Mouse (Mus musculus) ES-Bruce4 (cell line): ENCODE measurements at regions not wholly inside any gene's neighbourhood (a gene's known extent, or its start where the extent isn't known, plus 50 kb on each side); places are given as distances from the start of the nearest gene placed in this dataset.

Experiments used
- H3K27ac ChIP-seq: 2 replicates; pipeline ENCODE4 v1.5.1; 2012; ENCODE audit warnings: low read length, inconsistent platforms; ENCODE audit not compliant: insufficient read depth
- H3K27me3 ChIP-seq: 2 replicates; pipeline ENCODE4 v1.6.1; 2012; ENCODE audit warnings: mild to moderate bottlenecking, low read length, inconsistent platforms; ENCODE audit not compliant: control insufficient read depth, poor library complexity, insufficient read depth, severe bottlenecking
- H3K36me3 ChIP-seq: 2 replicates; pipeline ENCODE4 v1.6.1; 2012; ENCODE audit warnings: inconsistent platforms, mild to moderate bottlenecking, low read length, moderate library complexity; ENCODE audit not compliant: control insufficient read depth, poor library complexity, insufficient read depth, severe bottlenecking
- H3K4me1 ChIP-seq: one replicate; pipeline ENCODE4 v1.8.1; 2011; ENCODE audit warnings: low read length; ENCODE audit not compliant: control insufficient read depth, insufficient read depth
- H3K4me3 ChIP-seq: 2 replicates; pipeline ENCODE4 v1.5.1; 2011; ENCODE audit warnings: low read depth, mild to moderate bottlenecking, low read length
- H3K9ac ChIP-seq: 2 replicates; pipeline ENCODE4 v1.6.1; 2012; ENCODE audit warnings: low read depth, mild to moderate bottlenecking, inconsistent platforms; ENCODE audit not compliant: poor library complexity, severe bottlenecking
- H3K9me3 ChIP-seq: replicated peaks from 2 replicates; pipeline ENCODE4 v1.6.1; 2012; ENCODE audit warnings: mild to moderate bottlenecking, low read length, inconsistent platforms; ENCODE audit not compliant: control insufficient read depth, poor library complexity, insufficient read depth, severe bottlenecking
- CTCF ChIP-seq: IDR thresholded peaks from one replicate; pipeline ENCODE4 v1.8.1; 2011; ENCODE audit warnings: low read depth, low read length
- EP300 ChIP-seq: IDR thresholded peaks from 2 replicates; pipeline ENCODE4 v1.6.1; 2011; ENCODE audit warnings: low read depth, low read length; ENCODE audit not compliant: insufficient read depth
- POLR2A ChIP-seq: IDR thresholded peaks from one replicate; pipeline ENCODE4 v1.8.1; 2011; ENCODE audit warnings: low read length; ENCODE audit not compliant: insufficient read depth

DNA sequence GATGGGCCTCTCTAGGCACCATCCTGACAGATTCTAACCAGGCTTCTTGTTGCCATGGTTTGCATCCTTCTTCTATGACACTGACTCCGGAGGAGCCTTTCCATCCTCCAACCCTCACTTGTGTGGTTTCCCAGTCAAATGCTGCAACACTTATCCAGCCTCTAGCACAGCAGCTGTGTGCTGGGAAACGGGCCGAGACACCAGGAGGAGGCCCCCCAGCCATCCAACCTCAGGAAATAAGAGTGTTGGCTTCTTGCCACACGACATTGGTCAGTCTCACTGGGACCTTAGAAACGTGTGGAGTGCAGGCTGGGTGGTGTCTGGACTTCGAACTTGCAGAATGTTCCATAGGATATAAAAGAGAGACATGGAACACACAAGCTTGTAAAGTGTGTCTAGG, 119.9 kb upstream of the Bdnf start:
- H3K36me3 ChIP-seq = no peaks in the 10 kb centered on the region
- no peak overlapping the region for H3K27ac ChIP-seq
- H3K4me1 ChIP-seq = no peaks in the 10 kb centered on the region
- H3K9me3 ChIP-seq = no peaks in the 10 kb centered on the region
- H3K27me3 ChIP-seq = no peaks in the 10 kb centered on the region
- TF ChIP-seq POLR2A (no peak), CTCF (no peak), EP300 (no peak)
- no peak overlapping the region for H3K9ac ChIP-seq
- no peak overlapping the region for H3K4me3 ChIP-seq

DNA sequence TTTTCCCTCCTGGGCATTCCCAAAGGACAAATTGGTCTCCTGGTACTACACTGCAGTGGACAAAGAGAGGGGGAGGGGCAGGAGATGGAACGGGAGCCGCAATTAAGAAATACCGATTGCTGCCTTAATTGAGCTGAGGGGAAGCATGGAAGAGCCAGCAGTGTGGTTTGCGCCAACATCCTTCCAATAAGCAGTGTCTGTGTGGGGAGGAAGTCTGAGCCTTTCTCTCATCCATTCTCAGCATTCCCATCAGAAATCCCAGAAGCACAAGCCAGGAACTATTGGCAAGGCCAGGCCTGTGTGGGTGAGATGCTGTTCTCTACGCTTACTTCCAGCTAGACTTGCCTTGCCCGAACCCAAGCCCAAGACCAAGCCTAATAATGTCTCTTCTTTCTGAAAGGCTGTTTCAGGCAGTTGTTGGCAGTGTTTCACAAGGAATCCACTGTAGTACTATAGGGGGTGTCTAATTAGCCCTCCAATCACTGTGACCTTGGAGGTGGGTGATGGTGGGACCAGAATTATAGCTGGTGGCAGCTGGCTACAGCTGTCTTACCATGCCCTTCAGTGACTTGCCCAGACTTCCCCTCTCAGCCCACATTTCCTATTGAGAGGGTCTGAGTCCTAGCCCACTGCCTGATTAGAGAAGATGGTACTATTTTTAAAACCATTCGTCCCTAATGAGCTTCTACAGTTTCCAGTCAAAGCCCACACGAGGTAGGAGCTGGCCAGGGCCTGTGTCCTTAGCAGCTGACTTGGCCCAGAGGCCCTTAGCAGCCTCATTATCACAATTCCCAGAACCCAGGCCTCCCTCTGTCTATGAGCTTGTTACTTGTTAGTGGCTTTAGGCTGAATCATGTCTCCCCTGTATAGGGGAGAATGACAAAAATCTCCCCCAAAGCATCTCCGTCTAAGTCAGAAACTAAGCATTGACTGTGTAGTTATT, 115.1 kb upstream of the Bdnf start:
- Histone ChIP-seq H3K27me3 (no peaks in the 10 kb centered on the region), H3K27ac (no peak overlapping the region), H3K4me1 (no peaks in the 10 kb centered on the region), H3K9ac (no peak overlapping the region), H3K4me3 (no peak overlapping the region), H3K9me3 (no peaks in the 10 kb centered on the region), H3K36me3 (no peaks in the 10 kb centered on the region)
- TF ChIP-seq EP300 (no peak), CTCF (no peak), POLR2A (no peak)

GRCm38 (mm10) chr2:109562996-109563395, 111.5 kb upstream of the Bdnf start:
- Histone ChIP-seq H3K9me3 (0 out of 2 replicates have a peak, but pooled peaks cover 2% of the 10 kb centered on the region), H3K4me3 (no peak overlapping the region), H3K27ac (no peak overlapping the region), H3K9ac (no peak overlapping the region), H3K4me1 (no peaks in the 10 kb centered on the region), H3K27me3 (no peaks in the 10 kb centered on the region), H3K36me3 (no peaks in the 10 kb centered on the region)
- no peak for TF ChIP-seq POLR2A
- TF ChIP-seq CTCF = no peak
- no peak for TF ChIP-seq EP300

DNA sequence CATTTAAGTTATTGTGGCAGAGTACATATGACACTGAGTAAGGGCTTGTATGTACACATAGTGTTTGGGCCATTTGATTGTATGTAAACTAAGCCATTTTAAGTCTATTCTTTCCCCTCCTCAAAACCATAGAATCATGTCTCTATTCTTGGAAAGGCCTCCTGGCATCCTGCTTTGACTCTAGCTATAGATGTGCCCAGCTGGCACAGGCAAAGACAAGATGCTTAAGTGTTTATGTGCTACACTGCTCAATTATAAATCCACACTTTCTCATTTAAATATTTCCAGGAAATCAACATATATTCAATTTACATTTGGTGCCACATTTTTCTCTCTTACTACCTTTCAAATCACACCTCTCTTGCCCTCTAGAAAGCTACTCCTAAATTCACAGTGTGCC, 97.6 kb upstream of the Bdnf start:
- Histone ChIP-seq H3K9ac (no peak overlapping the region), H3K27me3 (peaks cover 2% of the 10 kb centered on the region; the same call in 1 of the 2 replicates), H3K4me3 (no peak overlapping the region), H3K27ac (no peak overlapping the region), H3K36me3 (no peaks in the 10 kb centered on the region), H3K4me1 (peaks cover 3% of the 10 kb centered on the region), H3K9me3 (no peaks in the 10 kb centered on the region)
- TF ChIP-seq POLR2A (no peak), CTCF (no peak), EP300 (no peak)

- H3K9me3 ChIP-seq = no peaks in the 10 kb centered on the region
- H3K9ac ChIP-seq = no peak overlapping the region
- H3K36me3 ChIP-seq = no peaks in the 10 kb centered on the region
- H3K4me1 ChIP-seq = peaks cover 5% of the 10 kb centered on the region
- H3K27me3 ChIP-seq = peaks cover 2% of the 10 kb centered on the region; the same call in 1 of the 2 replicates
- TF ChIP-seq EP300 (peak; percentile 55; the same call in 1 of the 2 replicates), CTCF (no peak), POLR2A (no peak)
- no peak overlapping the region for H3K27ac ChIP-seq
- H3K4me3 ChIP-seq = no peak overlapping the region
Measured at GRCm38 (mm10) chr2:109578870-109579310, 95.6 kb upstream of the Bdnf start.

DNA sequence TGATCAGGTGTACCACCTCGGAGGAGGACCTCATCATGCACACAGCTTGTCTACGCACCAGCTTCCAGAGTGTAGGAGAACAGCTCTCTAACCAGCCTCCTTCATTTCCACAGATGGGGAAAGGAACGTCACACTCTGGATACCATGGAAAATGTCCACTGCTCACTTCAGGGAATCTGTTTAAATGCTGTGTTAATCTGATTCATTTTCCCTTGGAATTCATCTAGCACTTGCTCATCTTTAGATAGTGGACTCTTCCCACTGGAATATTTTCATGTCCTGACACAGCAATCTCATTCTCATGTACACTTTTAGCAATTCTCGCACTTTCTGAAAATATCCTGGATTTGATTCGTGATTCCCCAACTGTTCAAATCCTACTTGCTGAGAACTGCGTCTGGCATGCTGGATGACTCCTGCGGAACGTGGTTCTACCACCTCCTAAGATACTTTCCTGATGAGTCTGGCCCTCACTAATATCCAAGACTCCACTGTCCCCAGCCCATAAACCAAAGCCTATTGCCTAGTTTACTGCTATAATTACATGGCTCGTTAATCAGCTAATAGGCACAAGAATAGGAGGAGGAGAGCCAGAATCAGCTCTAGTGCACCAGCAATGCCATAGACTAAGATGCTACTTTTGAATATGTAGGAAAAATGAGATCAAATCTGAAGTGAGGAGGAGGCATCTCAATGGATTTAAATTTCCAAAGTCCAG, 56.0 kb upstream of the Bdnf start:
- Histone ChIP-seq H3K9me3 (no peaks in the 10 kb centered on the region), H3K4me3 (no peak overlapping the region), H3K9ac (no peak overlapping the region), H3K36me3 (no peaks in the 10 kb centered on the region), H3K4me1 (no peaks in the 10 kb centered on the region), H3K27ac (no peak overlapping the region), H3K27me3 (no peaks in the 10 kb centered on the region; the same call in 1 of the 2 replicates)
- TF ChIP-seq CTCF = no peak
- TF ChIP-seq EP300 = no peak
- no peak for TF ChIP-seq POLR2A
